Mouse (Mus musculus) hindbrain, embryonic 10.5 days (tissue): ENCODE data around the gene Ndufaf3. TPM values are rescaled to one million over a fixed set of nuclear protein-coding genes. Genes with fewer than 3 reads are reported as not detected.

Source experiments
- DNase-seq: peaks from one replicate; pipeline ENCODE4 v3.0.0-alpha.2; 2017; ENCODE audit warnings: low spot score
- H3K27ac ChIP-seq: fragments of 300-500 bp; sonication (generic); 2 replicates; pipeline ENCODE4 v1.5.1; 2016; ENCODE audit warnings: mild to moderate bottlenecking, moderate library complexity
- H3K27me3 ChIP-seq: fragments of 300-500 bp; sonication (generic); 2 replicates; pipeline ENCODE4 v1.6.1; 2016; ENCODE audit warnings: mild to moderate bottlenecking; ENCODE audit not compliant: poor library complexity, insufficient read depth, severe bottlenecking
- H3K36me3 ChIP-seq: fragments of 300-500 bp; sonication (generic); 2 replicates; pipeline ENCODE4 v1.6.1; 2016; ENCODE audit warnings: mild to moderate bottlenecking, moderate library complexity
- H3K4me1 ChIP-seq: fragments of 300-500 bp; sonication (generic); replicated peaks from 2 replicates; pipeline ENCODE4 v1.6.1; 2016; ENCODE audit warnings: mild to moderate bottlenecking
- H3K4me3 ChIP-seq: fragments of 300-500 bp; sonication (generic); 2 replicates; pipeline ENCODE4 v1.5.1; 2016; ENCODE audit warnings: mild to moderate bottlenecking, moderate library complexity
- H3K9me3 ChIP-seq: fragments of 300-500 bp; sonication (generic); 2 replicates; pipeline ENCODE4 v1.6.1; 2016; ENCODE audit warnings: mild to moderate bottlenecking, moderate library complexity
- WGBS: fragments of 180-500 bp; shearing (Covaris S2); methylation state at CpG from one replicate; pipeline ENCODE4 v1.1.7; 2016; 5-methylcytosine and 5-hydroxymethylcytosine counted together
- polyA plus RNA-seq: library from polyadenylated mRNA; unstranded; fragments of >200 nt; fragmentation: Nextera tagmentation; extraction: Ambion mirVana; gene quantifications from 2 replicates; pipeline ENCODE4 v1.2.1, GENCODE M21; 2016

Ndufaf3 gene
- polyA plus RNA-seq, 1 experiment from 2014 or later, result 69.3 TPM

- Histone ChIP-seq H3K36me3 (peaks cover 57% of the 10 kb centered on the region), H3K9me3 (no peaks in the 10 kb centered on the region), H3K27me3 (no peaks in the 10 kb centered on the region), H3K4me1 (peaks cover 72% of the 10 kb centered on the region), H3K27ac (peak within 1 kb of the TSS; percentile 94), H3K4me3 (peak within 1 kb of the TSS; percentile 81)
- 7% methylated on average over 42 of the region's 42 CpGs for WGBS
- peak; percentile 94 for DNase-seq
Measured at GRCm38 (mm10) chr9:108569381-108570206, 2.4 kb upstream of the Ndufaf3 start, which contains the start of gene Dalrd3. Gene Dalrd3, plus strand, starts transcription at chr9:108569886.

- WGBS, result 78% methylated on average over 17 of the region's 17 CpGs
- H3K36me3 ChIP-seq, result peaks cover 57% of the 10 kb centered on the region
- DNase-seq, result no peak
- H3K9me3 ChIP-seq, result no peaks in the 10 kb centered on the region
- peaks cover 61% of the 10 kb centered on the region for H3K4me1 ChIP-seq
- H3K27ac ChIP-seq, result peak overlapping the region; percentile 94
- no peaks in the 10 kb centered on the region for H3K27me3 ChIP-seq
- peak overlapping the region; percentile 74 for H3K4me3 ChIP-seq
Measured at GRCm38 (mm10) chr9:108568511-108568921, 1.3 kb upstream of the Ndufaf3 start.

DNA sequence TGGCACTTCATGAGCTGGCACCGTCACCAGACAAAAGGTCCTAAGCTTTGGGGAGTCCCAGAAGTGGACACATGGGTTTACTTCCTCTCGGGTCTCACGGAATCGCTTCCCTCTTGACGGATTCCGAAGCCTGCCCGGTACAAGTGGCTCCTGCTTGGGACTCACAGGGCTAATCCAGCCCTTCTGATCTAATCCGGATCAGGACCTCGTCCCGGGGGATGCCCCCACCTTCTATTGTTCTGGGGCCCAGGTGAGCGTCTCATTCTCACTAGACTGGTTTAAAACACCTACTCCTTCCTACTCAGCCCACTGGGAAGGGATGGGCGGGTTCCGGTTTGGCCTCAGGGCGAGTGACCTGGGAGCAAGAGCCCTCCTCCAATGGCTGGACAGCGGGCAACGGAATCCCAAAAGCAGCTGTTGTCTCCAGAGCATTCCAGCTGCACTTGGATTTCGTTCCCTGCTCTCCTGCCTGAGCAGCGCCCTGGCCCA, 741 bp upstream of the Ndufaf3 start:
- Histone ChIP-seq H3K36me3 (peaks cover 57% of the 10 kb centered on the region), H3K4me3 (peak overlapping the region; percentile 74), H3K27me3 (no peaks in the 10 kb centered on the region), H3K9me3 (no peaks in the 10 kb centered on the region), H3K27ac (peak overlapping the region; percentile 94), H3K4me1 (peaks cover 56% of the 10 kb centered on the region)
- DNase-seq, result no peak
- WGBS, result 8% methylated on average over 18 of the region's 18 CpGs

DNA sequence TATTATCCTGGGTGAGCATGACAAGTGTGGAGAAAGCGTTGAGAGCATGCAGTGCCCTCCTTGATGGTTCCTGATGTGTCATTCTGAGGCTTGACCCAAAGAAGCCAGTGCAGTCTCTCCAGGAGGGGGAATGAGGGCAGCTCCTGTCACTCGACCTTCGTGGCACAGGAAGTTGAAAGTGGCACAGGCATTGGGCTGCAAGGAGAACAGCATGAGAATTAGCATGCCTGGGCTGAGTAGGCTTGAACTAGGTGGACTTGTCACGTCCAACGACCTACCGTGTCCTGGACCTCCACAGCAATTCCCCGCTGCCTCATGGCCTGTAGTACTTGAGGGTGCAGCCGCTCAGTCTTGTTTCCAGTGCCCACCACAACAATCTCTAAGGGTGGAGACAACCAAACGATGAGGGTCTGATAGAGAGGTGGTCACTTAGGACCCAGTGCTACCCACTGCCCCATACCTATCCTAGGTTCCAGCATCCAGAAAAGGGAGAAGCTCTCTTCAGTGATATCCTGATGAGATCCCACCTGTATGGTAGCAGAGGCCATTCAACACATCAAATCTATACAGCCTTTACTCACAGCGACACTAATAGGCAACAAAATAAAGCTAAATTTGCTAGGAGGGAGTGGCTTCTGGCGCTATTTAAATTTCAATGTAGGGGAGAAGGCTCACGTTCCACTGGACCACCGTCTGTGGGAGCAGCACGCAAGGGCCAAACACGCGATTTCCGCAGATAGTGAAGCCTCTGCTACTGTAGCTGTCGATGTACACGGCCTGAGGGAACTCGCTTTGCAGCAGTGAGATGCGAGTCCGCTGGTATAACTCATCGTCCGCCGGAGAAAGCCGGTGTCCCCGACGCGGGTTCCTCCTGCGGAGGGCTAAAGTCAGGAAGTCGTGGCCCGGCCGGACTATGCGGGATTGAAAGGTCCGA, 1.1 kb downstream of the Ndufaf3 start:
- no peaks in the 10 kb centered on the region for H3K9me3 ChIP-seq
- peaks cover 60% of the 10 kb centered on the region for H3K4me1 ChIP-seq
- H3K27me3 ChIP-seq, result no peaks in the 10 kb centered on the region
- DNase-seq, result no peak
- peak overlapping the region; percentile 94 for H3K27ac ChIP-seq
- 14% methylated on average over 35 of the region's 35 CpGs for WGBS
- peak overlapping the region; percentile 74 for H3K4me3 ChIP-seq
- H3K36me3 ChIP-seq, result peaks cover 57% of the 10 kb centered on the region

DNA sequence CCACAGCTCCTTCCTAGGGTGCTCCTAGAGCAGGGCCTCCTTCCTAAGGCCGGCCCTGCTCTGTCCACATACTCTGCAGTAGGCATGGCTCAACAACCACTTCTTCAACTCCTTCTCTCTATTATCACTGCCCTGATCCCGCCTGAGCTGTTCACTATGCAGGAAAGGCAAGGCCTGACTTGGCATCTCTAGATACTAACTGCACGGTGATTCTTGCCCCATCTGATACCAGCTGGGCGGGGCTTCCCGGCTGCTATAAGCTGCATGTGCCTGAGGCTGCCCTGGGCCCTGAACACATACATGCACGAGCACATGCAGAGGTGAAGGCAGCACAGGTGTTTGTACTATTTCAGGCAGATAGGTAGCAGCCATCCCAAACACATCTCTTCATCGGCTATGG, 3.1 kb downstream of the Ndufaf3 start:
- Histone ChIP-seq H3K4me3 (0 out of 2 replicates have a peak overlapping the region, but pooled peaks have one; percentile 9), H3K27ac (no peak overlapping the region), H3K36me3 (peaks cover 55% of the 10 kb centered on the region), H3K9me3 (no peaks in the 10 kb centered on the region), H3K4me1 (peaks cover 48% of the 10 kb centered on the region), H3K27me3 (no peaks in the 10 kb centered on the region)
- WGBS, result 88% methylated on average over 7 of the region's 7 CpGs
- DNase-seq, result no peak

GRCm38 (mm10) chr9:108563671-108564070, 3.6 kb downstream of the Ndufaf3 start:
- 95% methylated on average over 8 of the region's 8 CpGs for WGBS
- Histone ChIP-seq H3K36me3 (peaks cover 60% of the 10 kb centered on the region), H3K27ac (no peak overlapping the region), H3K4me3 (no peak overlapping the region), H3K9me3 (no peaks in the 10 kb centered on the region), H3K4me1 (peaks cover 44% of the 10 kb centered on the region), H3K27me3 (no peaks in the 10 kb centered on the region)
- no peak for DNase-seq

DNA sequence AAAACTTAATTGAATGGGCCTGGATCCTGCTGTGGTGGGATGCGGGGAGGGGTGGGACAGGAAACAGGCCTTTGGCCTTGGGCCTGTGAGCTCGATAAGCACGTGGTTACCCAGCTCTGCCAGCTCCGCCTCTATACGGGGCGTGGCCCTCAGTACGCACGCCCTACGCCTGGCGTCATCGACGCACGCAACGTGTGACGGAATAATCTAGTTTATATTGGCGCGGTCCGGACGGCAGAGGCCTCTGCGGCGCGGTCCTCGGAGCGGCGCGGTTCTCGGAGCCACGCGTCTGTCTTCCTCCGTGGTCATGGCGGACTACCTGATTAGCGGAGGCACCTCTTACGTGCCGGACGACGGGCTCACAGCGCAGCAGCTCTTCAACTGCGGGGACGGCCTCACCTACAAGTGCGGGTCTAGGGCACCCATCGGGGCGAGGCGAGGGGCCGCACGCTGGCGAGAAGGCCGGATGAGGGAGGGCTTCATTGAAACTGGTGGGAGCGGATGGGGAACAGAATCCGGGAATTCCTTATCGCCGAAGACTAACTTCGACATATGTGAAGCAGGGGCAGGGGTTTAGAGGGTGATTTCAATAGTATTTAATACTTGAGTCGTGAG, 6.9 kb downstream of the Ndufaf3 start, which contains the start of gene Impdh2:
Impdh2 (plus strand) TSS at position 60 of the 615 bp plus-strand sequence.
- peak within 1 kb of the TSS; percentile 88 for H3K27ac ChIP-seq
- H3K27me3 ChIP-seq, result no peaks in the 10 kb centered on the region
- WGBS, result under 1% methylated on average over 53 of the region's 53 CpGs
- H3K4me3 ChIP-seq, result peak within 1 kb of the TSS; percentile 64
- peaks cover 85% of the 10 kb centered on the region for H3K36me3 ChIP-seq
- DNase-seq, result peak; percentile 96
- H3K9me3 ChIP-seq, result no peaks in the 10 kb centered on the region
- H3K4me1 ChIP-seq, result peaks cover 15% of the 10 kb centered on the region

GRCm38 (mm10) chr9:108559169-108559568, 8.1 kb downstream of the Ndufaf3 start:
- H3K27me3 ChIP-seq, result no peaks in the 10 kb centered on the region
- WGBS, result 91% methylated on average over 4 of the region's 4 CpGs
- no peak overlapping the region for H3K4me3 ChIP-seq
- H3K9me3 ChIP-seq, result no peaks in the 10 kb centered on the region
- H3K36me3 ChIP-seq, result peaks cover 85% of the 10 kb centered on the region
- peaks cover 15% of the 10 kb centered on the region for H3K4me1 ChIP-seq
- no peak overlapping the region for H3K27ac ChIP-seq
- no peak for DNase-seq

- peaks cover 97% of the 10 kb centered on the region for H3K36me3 ChIP-seq
Measured at GRCm38 (mm10) chr9:108546875-108547274, 20.4 kb downstream of the Ndufaf3 start.

DNA sequence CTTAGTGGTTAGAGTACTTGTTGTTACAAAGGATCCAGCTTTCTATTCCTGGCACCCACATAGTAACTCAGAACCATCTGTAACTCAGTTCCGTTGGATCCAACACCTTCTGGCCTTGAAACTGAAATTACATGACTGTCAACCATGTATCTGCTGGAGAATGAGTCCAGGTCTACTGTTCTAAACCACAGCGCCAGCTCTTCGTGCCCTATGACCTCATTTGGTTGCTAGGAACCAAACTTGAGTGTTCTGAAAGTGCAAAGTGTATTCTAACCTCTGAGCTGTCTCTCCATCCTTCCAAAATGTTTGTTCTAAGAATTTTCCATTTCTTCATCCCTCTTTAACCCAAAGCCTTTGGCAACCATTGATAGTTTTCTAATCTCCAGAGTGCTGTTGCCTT, 21.2 kb downstream of the Ndufaf3 start:
- H3K27me3 ChIP-seq, result no peaks in the 10 kb centered on the region
- 98% methylated on average over 3 of the region's 3 CpGs for WGBS
- DNase-seq, result no peak
- no peak overlapping the region for H3K4me3 ChIP-seq
- H3K27ac ChIP-seq, result no peak overlapping the region
- H3K4me1 ChIP-seq, result no peaks in the 10 kb centered on the region
- H3K9me3 ChIP-seq, result no peaks in the 10 kb centered on the region
- peaks cover 97% of the 10 kb centered on the region for H3K36me3 ChIP-seq

More at GRCm38 (mm10) chr9:108546875-108547274, 20.4 kb downstream of the Ndufaf3 start:
- Histone ChIP-seq H3K27ac (no peak overlapping the region), H3K4me1 (no peaks in the 10 kb centered on the region), H3K9me3 (no peaks in the 10 kb centered on the region), H3K4me3 (no peak overlapping the region), H3K27me3 (no peaks in the 10 kb centered on the region)
- 96% methylated on average over 1 of the region's 1 CpGs for WGBS
- DNase-seq, result no peak

DNA sequence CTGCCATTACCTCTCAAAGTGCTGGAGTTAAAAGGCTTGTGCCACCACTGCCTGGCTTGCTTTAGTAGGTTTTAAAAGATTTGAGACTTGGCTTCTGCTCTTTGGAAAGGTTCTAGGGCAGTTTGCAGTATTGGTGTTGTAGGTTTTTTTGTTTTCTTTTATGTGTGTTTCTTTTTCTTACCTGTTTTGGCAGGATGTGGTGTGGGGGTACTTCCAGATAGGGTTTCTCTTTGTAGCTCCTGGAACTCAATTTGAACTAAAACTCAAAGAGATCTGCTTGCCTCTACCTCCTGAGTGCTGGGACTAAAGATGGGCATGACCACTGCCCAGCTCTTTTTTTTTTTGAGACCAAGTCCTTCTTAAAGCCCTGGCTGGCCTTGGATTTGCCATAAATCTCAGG, 26.4 kb downstream of the Ndufaf3 start:
- no peak overlapping the region for H3K27ac ChIP-seq
- no peaks in the 10 kb centered on the region for H3K4me1 ChIP-seq
- H3K36me3 ChIP-seq, result peaks cover 99% of the 10 kb centered on the region
- no peak for DNase-seq
- H3K4me3 ChIP-seq, result no peak overlapping the region
- no peaks in the 10 kb centered on the region for H3K27me3 ChIP-seq
- no peaks in the 10 kb centered on the region for H3K9me3 ChIP-seq

DNA sequence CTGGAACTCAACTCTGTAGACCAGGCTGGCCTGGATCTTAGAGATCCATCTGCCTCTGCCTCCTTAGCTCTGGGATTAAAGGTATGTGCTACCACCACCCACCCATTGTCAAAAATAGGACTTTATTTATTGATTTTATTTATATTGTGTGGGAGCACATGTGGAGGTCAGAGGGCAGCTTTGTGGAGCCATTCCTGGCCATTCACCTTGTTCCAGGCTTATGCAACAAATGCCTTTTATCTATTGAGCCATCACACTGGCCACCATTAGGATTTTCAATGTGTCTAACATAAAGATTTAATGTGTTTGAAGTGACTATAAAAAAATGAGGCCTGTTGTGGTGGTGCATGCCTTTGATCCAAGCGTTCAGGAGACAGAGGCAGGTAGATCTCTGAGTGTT, 35.7 kb downstream of the Ndufaf3 start:
- Histone ChIP-seq H3K4me1 (no peaks in the 10 kb centered on the region), H3K36me3 (peaks cover 95% of the 10 kb centered on the region), H3K27me3 (no peaks in the 10 kb centered on the region), H3K27ac (no peak overlapping the region), H3K9me3 (no peaks in the 10 kb centered on the region), H3K4me3 (no peak overlapping the region)
- WGBS, result 90% methylated on average over 1 of the region's 1 CpGs
- DNase-seq, result no peak
